Comparison of ENCODE assay signal across 23 mouse cellular contexts in the genomic region with DNA sequence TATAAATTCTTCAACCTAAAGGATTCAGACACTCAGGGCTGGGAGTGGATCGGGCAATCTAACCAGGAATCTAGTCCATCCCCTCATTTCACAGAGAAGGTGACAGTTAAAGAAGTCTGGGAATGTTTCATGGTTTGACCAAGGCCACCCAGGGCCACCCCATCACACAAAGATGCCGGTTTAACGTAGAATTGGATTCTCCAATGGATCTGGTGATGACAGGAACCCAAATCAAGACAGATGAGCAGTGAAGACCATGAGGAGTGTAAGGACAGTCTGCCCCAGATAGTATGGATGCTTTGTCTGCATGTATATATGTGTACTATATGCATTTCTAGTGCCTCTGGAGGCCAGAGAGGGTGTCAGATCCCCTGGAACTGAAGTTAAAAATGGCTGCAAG. TPM values are rescaled to one million over a fixed set of nuclear protein-coding genes. Genes with fewer than 3 reads are reported as not detected.
DNase-seq lines count a peak whose midpoint lies in the region; ATAC-seq and TF ChIP-seq lines count a peak whose summit lies in the region.
"Had no signal": no experiment of that assay in that cellular context is flagged by ENCODE, and none has a peak within 500 bp of the region (broad histone marks: within the 10 kb centered on the region; RNA-seq: fewer than 3 reads in every experiment).

No protein-coding gene starts in this region.

- WGBS in heart, postnatal 0 days = 78% methylated on average over 3 of the region's 3 CpGs
- WGBS in midbrain, embryonic 11.5 days = 61% methylated on average over 3 of the region's 3 CpGs
- 65% methylated on average over 3 of the region's 3 CpGs for WGBS in midbrain, embryonic 14.5 days
- 85% methylated on average over 3 of the region's 3 CpGs for WGBS in bone marrow, adult 2 months

- no peak overlapping the region for H3K9ac ChIP-seq in heart, postnatal 0 days (replicated peaks; ENCODE audit: low read depth, low read length)
- H3K9ac ChIP-seq in midbrain, embryonic 11.5 days (ENCODE audit: low read length) = no peak overlapping the region
- H3K9ac ChIP-seq in midbrain, embryonic 14.5 days (replicated peaks; ENCODE audit: low read length) = no peak overlapping the region
- H3K9ac ChIP-seq: forebrain, postnatal 0 days; hindbrain, embryonic 15.5 days; neural tube, embryonic 13.5 days; stomach, embryonic 15.5 days had no signal

- no peak for TF ChIP-seq EP300 in heart, postnatal 0 days (IDR thresholded peaks at IDR 0.05; ENCODE audit: low read depth)

- H3K27ac ChIP-seq in heart, postnatal 0 days (ENCODE audit: low read depth) = peak overlapping the region; percentile 40; the same call in 1 of the 2 replicates
- no peak overlapping the region for H3K27ac ChIP-seq in midbrain, embryonic 11.5 days (ENCODE audit: low read depth, low read length)
- H3K27ac ChIP-seq in midbrain, embryonic 14.5 days (replicated peaks; ENCODE audit: low read depth, low read length) = no peak overlapping the region
- H3K27ac ChIP-seq in bone marrow, adult 2 months (ENCODE audit: control insufficient read depth, insufficient read depth, low read depth, low read length, poor library complexity) = peak overlapping the region; percentile 5; the same call in 1 of the 2 replicates
- H3K27ac ChIP-seq: hindbrain, embryonic 15.5 days; neural tube, embryonic 13.5 days; stomach, embryonic 15.5 days had no signal

- H3K36me3 ChIP-seq in heart, postnatal 0 days (replicated peaks; ENCODE audit: control insufficient read depth, insufficient read depth, low read length) = no peaks in the 10 kb centered on the region
- no peaks in the 10 kb centered on the region for H3K36me3 ChIP-seq in midbrain, embryonic 11.5 days (ENCODE audit: control insufficient read depth, insufficient read depth, low read length)
- no peaks in the 10 kb centered on the region for H3K36me3 ChIP-seq in midbrain, embryonic 14.5 days (ENCODE audit: control insufficient read depth, insufficient read depth, low read length)
- H3K36me3 ChIP-seq: hindbrain, embryonic 15.5 days; neural tube, embryonic 13.5 days; stomach, embryonic 15.5 days had no signal

- no peak for ATAC-seq in heart, postnatal 0 days (ENCODE audit: insufficient read depth, low read depth)
- no peak for ATAC-seq in midbrain, embryonic 11.5 days (ENCODE audit: low FRiP score)
- ATAC-seq in midbrain, embryonic 14.5 days (ENCODE audit: low FRiP score, low TSS enrichment) = no peak
- ATAC-seq: intestine, embryonic 16.5 days; midbrain, embryonic 16.5 days had no signal

- no peak for TF ChIP-seq CTCF in heart, postnatal 0 days (IDR thresholded peaks at IDR 0.05; ENCODE audit: low read depth)
- no peak for TF ChIP-seq CTCF in bone marrow, adult 2 months (IDR thresholded peaks at IDR 0.05; ENCODE audit: control insufficient read depth, insufficient read depth, low read length)

- no peaks in the 10 kb centered on the region for H3K9me3 ChIP-seq in heart, postnatal 0 days (replicated peaks; ENCODE audit: control insufficient read depth, low read length)
- H3K9me3 ChIP-seq in midbrain, embryonic 11.5 days (ENCODE audit: control insufficient read depth, low read length) = no peaks in the 10 kb centered on the region
- no peaks in the 10 kb centered on the region for H3K9me3 ChIP-seq in midbrain, embryonic 14.5 days (ENCODE audit: control insufficient read depth, low read length)
- H3K9me3 ChIP-seq: hindbrain, embryonic 15.5 days; neural tube, embryonic 13.5 days; stomach, embryonic 15.5 days had no signal

- no peaks in the 10 kb centered on the region for H3K27me3 ChIP-seq in heart, postnatal 0 days (ENCODE audit: control insufficient read depth, insufficient read depth, low read length)
- H3K27me3 ChIP-seq in midbrain, embryonic 11.5 days (ENCODE audit: control insufficient read depth, insufficient read depth, low read length) = no peaks in the 10 kb centered on the region
- no peaks in the 10 kb centered on the region for H3K27me3 ChIP-seq in midbrain, embryonic 14.5 days (ENCODE audit: control insufficient read depth, insufficient read depth, low read length)
- H3K27me3 ChIP-seq: hindbrain, embryonic 15.5 days; neural tube, embryonic 13.5 days; stomach, embryonic 15.5 days had no signal

- TF ChIP-seq POLR2A in bone marrow, adult 2 months (IDR thresholded peaks at IDR 0.05; ENCODE audit: borderline replicate concordance, control insufficient read depth, low read depth, low read length) = no peak

- no peak overlapping the region for H3K4me3 ChIP-seq in heart, postnatal 0 days (ENCODE audit: low read depth, low read length)
- H3K4me3 ChIP-seq in midbrain, embryonic 11.5 days (ENCODE audit: low read depth, low read length) = no peak overlapping the region
- no peak overlapping the region for H3K4me3 ChIP-seq in midbrain, embryonic 14.5 days (replicated peaks; ENCODE audit: low read depth, low read length)
- H3K4me3 ChIP-seq in bone marrow, adult 2 months (replicated peaks; ENCODE audit: control insufficient read depth, low read depth, low read length) = no peak overlapping the region
- H3K4me3 ChIP-seq: hindbrain, embryonic 15.5 days; myocyte; neural tube, embryonic 13.5 days; stomach, embryonic 15.5 days had no signal

- H3K4me1 ChIP-seq in heart, postnatal 0 days (ENCODE audit: control insufficient read depth, insufficient read depth) = peaks cover 41% of the 10 kb centered on the region
- peaks cover 15% of the 10 kb centered on the region for H3K4me1 ChIP-seq in midbrain, embryonic 11.5 days (ENCODE audit: control insufficient read depth, insufficient read depth, low read length)
- H3K4me1 ChIP-seq in midbrain, embryonic 14.5 days (ENCODE audit: control insufficient read depth, insufficient read depth, low read length) = peaks cover 21% of the 10 kb centered on the region
- peaks cover 2% of the 10 kb centered on the region for H3K4me1 ChIP-seq in bone marrow, adult 2 months (ENCODE audit: control insufficient read depth, insufficient read depth, low read length)

- DNase-seq in heart, adult 11 months = peak; percentile 76
- no peak for DNase-seq in heart, adult 8-10 months (ENCODE audit: low spot score)
- no peak for DNase-seq in heart, postnatal 0 days (ENCODE audit: low spot score)
- DNase-seq in heart, postnatal 4 days = no peak
- DNase-seq in midbrain, embryonic 11.5 days (ENCODE audit: low spot score, missing footprints) = peak; percentile 82
- DNase-seq in midbrain, embryonic 14.5 days = no peak
- DNase-seq in ovary, postnatal 36 days (ENCODE audit: low spot score) = no peak
- DNase-seq: adrenal gland, adult 8-10 months; cerebellum, adult 8-10 months; cerebellum, postnatal 36 days; embryo, embryonic 11 days; forebrain, postnatal 0 days; kidney, adult 9 months; kidney, postnatal 14 days; left cerebral cortex, postnatal 4 days; lung, adult 2 months had no signal

- no peak overlapping the region for H3K4me2 ChIP-seq in heart, postnatal 0 days (ENCODE audit: low read depth, low read length)
- H3K4me2 ChIP-seq in midbrain, embryonic 11.5 days = no peak overlapping the region
- H3K4me2 ChIP-seq in midbrain, embryonic 14.5 days (ENCODE audit: low read length) = no peak overlapping the region
- H3K4me2 ChIP-seq: hindbrain, embryonic 15.5 days; neural tube, embryonic 13.5 days; stomach, embryonic 15.5 days had no signal

RNA-seq across cellular contexts. Expression of gene Tex2, which starts 57.0 kb away (rescaled TPM):
- total RNA-seq in heart, adult 8-10 months (2022) = 10 to 100 TPM; 37.9 to 56.9 (median 45.0) TPM
- 23.7 and 37.4 TPM in 2 replicates for total RNA-seq in heart, postnatal 0 days (2014; rRNA removed; ENCODE audit: low replicate concordance)
- 14.0 and 14.5 TPM in 2 replicates for polyA plus RNA-seq in heart, postnatal 0 days (2015; fragmentation: Nextera tagmentation; extraction: Ambion mirVana)
- 10 to 100 TPM; 37.6 to 45.2 TPM for total RNA-seq in heart, postnatal 4 days (2021)
- polyA plus RNA-seq in midbrain, embryonic 11.5 days (2014; fragmentation: Nextera tagmentation; extraction: Ambion mirVana) = 9.9 and 10.8 TPM in 2 replicates
- polyA plus RNA-seq in midbrain, embryonic 14.5 days (2014; fragmentation: Nextera tagmentation; extraction: Ambion mirVana) = 27.3 and 29.1 TPM in 2 replicates
- polyA plus RNA-seq in bone marrow, adult 2 months (2011; ENCODE audit: insufficient read depth, insufficient read length, low replicate concordance, missing spikeins) = 9.2 and 19.2 TPM in 2 replicates

Comparison
In these comparisons a context has a peak if more than half of its experiments do, and no peak if none do; other contexts are left out.
1. DNase-seq: peak in heart, adult 11 months (single experiment) and midbrain, embryonic 11.5 days (single experiment); none in heart, adult 8-10 months (single experiment), heart, postnatal 0 days (single experiment), heart, postnatal 4 days (single experiment), midbrain, embryonic 14.5 days (single experiment) and ovary, postnatal 36 days (single experiment).
2. H3K27ac ChIP-seq: peak in heart, postnatal 0 days (single experiment) and bone marrow, adult 2 months (single experiment); none in midbrain, embryonic 11.5 days (single experiment) and midbrain, embryonic 14.5 days (single experiment).